Mouse (Mus musculus) A20 (cell line): ENCODE data around the gene Kmt2b.
A peak's percentile ranks its signal among the peaks of the same experiment; 100 is the strongest.

Source experiments
- DNase-seq: peaks from one replicate; pipeline ENCODE4 v3.0.0-alpha.2; 2011; ENCODE audit warnings: low read depth, low spot score

Kmt2b gene

DNA sequence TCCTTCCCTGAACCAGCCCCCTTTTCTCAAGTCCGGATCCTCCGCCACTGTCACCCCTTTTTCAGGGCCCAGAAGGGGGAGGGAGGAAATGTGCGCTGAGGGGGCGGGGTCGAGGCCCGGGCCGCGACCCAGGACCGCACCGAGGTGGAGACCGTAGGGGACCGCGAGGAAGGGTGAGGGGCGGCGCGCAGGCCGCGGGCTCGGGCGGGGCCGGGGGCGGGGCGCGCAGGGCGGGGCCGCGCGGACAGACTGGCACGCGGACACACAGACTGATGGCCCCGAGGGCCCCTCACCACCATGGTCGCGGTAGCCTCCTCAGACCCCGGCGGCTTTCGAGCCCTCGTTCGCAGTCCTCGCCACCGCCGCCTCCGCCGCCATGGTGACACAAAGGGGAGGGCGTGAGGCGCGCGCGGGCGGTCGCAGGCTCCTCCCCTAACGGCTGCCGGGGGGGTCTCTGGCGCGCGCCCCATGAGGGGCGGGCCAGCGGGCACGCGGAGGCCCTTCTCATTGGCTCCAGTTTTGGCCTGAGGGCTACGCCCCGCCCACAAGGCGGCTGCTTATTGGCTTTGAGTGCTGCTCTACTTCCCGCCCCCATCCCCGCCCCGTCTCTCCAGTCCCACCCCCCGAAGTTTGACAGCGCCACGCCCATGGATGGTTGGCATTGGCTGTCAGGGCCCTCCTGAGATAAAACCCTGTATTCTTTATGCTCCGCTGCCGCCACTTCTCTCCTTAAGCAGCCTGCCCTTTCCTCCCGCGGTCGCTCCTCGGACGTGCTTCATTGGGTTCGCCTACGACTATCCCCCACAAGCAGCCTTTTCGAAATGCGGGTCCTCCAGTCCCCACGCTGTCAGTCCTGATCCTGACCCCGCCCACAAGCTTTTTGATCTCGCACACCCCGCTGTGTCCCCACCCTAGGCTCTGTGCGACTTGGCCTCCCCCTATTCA is 53.6 kb downstream of the Kmt2b start, which contains the start of gene Arhgap33:
Gene Arhgap33 (minus strand): TSS at position 428 of the 945 bp plus-strand sequence.
- peak; percentile 99 for DNase-seq

DNA sequence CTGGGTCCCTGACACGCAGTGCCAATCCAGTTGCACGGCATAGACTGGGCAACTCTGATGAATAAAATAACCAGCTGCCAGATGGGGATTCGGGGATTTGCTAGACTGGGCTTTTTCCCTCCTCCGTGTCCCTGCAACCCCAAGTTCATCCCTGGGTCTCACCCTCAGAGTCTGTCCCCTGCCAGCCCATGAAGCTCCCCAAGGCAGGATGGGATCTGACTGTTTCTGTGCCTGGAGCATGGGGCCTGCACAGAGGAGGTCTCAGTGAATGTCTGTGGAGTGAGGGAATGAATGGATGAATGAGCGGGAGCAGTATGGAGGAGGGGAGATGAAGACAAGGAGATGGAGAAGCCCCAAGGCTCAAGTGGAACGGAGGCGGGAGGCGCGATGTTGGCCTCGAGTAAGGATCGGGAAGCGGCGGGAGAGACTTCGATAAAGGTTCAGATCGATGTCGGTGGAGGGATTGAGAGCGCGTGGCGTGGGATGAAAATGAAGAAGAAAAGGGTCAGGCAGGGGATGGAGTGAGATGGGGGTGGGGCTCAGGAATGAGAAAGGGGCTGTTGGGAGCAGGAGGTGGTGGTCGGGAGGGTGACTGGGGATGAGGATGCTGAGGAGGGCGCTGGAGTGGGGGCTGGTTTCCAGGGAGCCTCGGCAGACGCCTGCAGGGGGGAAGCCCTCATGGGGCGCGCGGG is 54.4 kb downstream of the Kmt2b start:
- DNase-seq, result no peak

DNA sequence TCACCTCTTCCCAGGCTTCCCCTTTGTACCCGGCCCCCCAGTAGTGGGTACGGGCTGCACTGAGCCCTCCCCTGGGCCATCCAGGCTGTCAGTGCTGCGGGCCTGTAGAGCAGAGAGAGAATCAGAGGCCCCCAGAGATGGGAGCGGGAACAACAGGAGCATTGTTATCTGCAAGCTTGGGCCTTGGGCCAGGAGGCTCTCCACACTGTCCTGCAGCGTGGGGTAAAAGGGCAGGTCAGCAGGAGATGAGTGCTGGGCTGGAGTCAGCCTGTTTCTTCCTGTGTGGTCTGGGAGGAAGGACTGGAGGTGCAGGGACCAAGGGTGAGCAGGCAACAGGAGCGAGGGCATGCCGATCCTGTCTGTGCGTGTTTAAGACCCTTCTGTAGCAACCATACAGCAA is 55.6 kb downstream of the Kmt2b start:
- DNase-seq, result no peak

DNA sequence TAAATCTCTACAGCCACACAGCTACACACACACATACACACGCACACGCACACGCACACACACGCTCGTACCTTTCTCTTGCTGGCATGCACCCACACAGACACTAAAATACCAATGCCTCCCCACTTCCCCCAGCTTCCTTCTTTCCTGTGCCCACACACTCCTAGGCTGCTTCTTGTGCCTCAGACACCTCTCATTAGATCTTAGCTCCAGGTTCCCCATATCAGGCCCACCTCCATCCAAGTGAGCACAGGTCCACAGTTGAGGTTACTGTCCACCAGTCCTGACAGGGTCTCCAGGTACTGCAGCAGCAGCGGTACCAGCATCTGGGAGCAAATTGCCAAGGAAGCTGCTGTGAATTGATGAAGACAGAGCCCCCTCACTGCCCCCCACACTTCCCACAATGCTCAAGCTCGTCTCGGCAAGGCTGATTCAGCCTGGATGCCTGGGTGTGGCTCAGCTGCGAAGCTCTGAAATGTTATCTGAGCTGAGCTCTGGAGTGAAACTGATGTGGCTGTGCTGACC is 57.2 kb downstream of the Kmt2b start:
- DNase-seq, result no peak

DNA sequence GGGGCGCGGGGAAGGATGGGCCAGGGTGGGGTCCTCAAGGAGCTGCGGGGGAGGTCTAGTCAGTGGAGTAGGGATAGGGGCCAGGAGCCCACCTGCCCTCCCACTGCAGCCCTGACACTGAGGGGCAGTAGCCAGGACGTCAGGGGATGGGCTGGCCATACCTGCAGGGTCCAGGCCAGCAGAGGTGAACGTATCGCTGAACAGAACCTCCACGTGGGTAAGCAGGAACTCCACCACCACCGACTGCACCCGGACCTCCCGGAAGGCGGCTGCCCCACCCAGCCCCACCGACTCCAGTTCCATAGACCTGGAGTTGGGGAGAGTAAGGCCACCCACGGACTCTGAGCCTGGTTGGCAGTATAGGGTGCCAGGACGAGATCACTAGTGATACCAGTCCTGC is 61.5 kb downstream of the Kmt2b start:
- no peak for DNase-seq

DNA sequence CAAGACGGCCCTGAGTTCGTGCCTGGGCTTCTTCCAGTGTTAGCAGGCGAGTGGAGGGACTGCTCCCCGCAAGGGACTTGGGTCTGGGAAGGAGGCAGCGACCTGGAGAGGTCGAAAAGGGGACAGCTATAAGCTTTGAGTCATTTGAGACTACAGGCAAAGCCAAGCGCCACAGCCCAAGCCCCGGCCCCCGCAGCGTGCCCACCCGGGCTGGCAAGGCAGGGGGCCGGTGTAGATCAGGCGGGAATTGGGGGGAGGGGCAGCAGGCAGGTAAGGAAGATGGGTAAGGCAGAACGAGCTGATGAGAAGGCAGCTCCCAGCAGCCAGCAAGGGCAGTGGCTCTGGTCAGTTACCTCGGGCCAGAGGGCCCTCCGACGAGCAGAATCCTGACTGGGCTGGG is 62.1 kb downstream of the Kmt2b start:
- DNase-seq, result no peak

DNA sequence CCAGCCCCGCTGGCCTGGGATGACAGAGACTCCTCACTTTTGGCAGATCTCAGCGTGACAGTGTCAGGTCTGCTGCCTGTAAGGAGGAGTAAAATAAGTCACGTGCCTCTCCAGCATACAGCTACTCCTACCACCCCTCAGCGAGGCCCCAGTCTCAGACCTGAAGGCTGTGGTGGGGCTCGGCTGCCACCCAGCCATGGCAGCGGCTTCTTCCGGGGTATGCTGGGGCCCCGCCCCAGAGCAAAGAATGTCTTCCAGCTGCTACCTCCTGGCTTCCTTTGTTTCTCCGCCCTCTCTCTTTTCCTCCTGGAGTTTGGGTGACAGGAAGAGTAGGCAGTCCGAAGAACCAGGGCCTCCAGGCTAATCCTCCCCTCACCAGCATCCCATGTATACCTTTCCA is 62.6 kb downstream of the Kmt2b start:
- DNase-seq, result no peak

DNA sequence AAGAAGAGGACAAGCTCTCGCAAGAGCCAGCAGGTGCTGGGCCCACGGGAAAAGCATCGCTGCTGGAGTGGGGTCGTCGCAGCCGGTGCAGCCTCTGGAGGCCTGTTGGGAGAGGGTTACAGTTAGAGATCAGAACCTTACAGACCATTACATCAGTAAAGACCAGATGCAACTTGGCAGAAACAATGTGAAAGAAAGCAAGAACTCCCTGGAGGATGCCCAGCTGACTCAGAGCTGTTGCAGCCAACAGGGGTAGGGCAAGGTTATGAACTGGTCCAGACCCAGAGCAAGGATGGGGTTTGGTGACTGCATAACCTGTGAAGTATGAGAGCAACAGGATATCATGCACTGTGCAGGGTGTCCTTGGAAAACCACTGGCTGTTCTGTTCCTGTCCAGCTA is 64.0 kb downstream of the Kmt2b start:
- no peak for DNase-seq

DNA sequence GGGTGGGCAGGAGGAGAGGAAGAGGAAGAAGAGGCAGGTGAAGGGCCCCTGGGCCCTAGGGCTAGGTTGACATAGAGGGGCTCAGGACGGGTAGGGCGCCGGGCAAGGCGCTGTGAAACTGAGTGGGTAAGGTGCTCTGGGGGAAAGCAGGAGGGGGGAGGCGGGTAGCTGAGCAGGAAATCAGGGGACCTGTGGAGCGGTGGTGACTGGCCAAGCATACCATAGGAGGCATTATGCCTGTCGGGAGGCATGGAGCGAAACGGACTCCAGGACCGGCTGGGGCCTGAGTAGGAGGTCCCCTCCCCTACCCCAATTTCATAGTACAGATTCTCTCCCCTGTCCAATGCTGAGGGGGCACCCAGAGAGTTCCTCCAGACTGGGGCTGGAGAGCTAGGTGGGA is 65.7 kb downstream of the Kmt2b start:
- DNase-seq, result no peak

DNA sequence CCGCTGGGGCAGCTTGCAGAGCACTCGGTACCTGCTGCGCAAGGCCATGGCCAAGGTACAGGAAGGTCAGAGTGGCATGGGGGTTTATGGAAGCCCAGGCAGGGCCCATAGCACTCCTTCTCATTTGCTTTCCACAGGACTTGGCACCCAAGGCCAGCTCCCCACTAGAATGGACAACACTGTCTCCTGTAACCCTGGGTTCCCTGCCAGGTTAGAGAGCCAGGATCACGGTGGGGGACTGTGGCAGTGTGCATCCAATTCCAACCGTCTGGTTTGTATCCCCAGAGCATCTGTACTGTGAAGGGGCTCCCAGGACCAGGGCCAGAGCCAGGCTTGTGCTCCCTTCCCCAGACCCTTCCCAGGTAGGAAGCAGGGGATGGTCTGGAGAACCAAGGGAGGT is 67.7 kb downstream of the Kmt2b start:
- no peak for DNase-seq

DNA sequence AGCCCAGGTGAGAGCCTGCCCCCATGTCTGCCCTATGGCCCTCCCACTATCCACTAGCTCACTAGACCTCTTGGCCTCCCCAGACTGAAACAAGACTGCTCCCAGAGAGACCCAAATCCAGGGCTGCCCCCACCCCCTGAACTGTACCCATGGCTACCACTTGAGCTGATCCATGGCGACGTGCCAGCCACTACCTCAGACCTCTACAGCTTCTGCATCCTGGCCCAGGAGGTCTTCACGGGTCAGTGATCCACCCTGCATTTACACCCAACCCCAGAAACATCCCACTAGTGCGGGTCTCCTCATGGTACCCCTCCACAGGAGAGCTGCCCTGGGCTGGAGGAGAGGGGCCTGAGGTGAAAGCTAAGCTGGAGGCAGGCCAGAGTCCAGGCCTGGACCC is 68.1 kb downstream of the Kmt2b start:
- no peak for DNase-seq
